Mouse (Mus musculus) hindbrain, embryonic 11.5 days (tissue): ENCODE measurements around the gene Trpm3. TPM values are rescaled to one million over a fixed set of nuclear protein-coding genes. Genes with fewer than 3 reads are reported as not detected.

Source experiments
- ATAC-seq: fragments of 200-750 bp; cut with Nextera tagmentation; 2 replicates; pipeline ENCODE4 v1.8.0; 2017; ENCODE audit warnings: mild to moderate bottlenecking, moderate TSS enrichment, moderate library complexity; ENCODE audit not compliant: low FRiP score
- DNase-seq: peaks from one replicate; pipeline ENCODE4 v3.0.0-alpha.2; 2015; ENCODE audit warnings: low spot score
- H3K27ac ChIP-seq: fragments of 300-500 bp; sonication (generic); 2 replicates; pipeline ENCODE4 v1.5.1; 2014; ENCODE audit warnings: mild to moderate bottlenecking, low read depth, low read length
- H3K27me3 ChIP-seq: fragments of 300-500 bp; sonication (generic); 2 replicates; pipeline ENCODE4 v1.6.1; 2014; ENCODE audit warnings: mild to moderate bottlenecking, low read length, moderate library complexity, mixed read lengths; ENCODE audit not compliant: control insufficient read depth, insufficient read depth
- H3K36me3 ChIP-seq: fragments of 300-500 bp; sonication (generic); 2 replicates; pipeline ENCODE4 v1.6.1; 2014; ENCODE audit warnings: mild to moderate bottlenecking, low read length, moderate library complexity, mixed read lengths; ENCODE audit not compliant: control insufficient read depth, insufficient read depth
- H3K4me1 ChIP-seq: fragments of 300-500 bp; sonication (generic); replicated peaks from 2 replicates; pipeline ENCODE4 v1.6.1; 2014; ENCODE audit warnings: low read length, mixed read lengths; ENCODE audit not compliant: control insufficient read depth, insufficient read depth
- H3K4me2 ChIP-seq: fragments of 300-500 bp; sonication (generic); replicated peaks from 2 replicates; pipeline ENCODE4 v1.6.1; 2014; ENCODE audit warnings: mild to moderate bottlenecking, low read depth, low read length
- H3K4me3 ChIP-seq: fragments of 300-500 bp; sonication (generic); 2 replicates; pipeline ENCODE4 v1.5.1; 2014; ENCODE audit warnings: low read depth, low read length
- H3K9ac ChIP-seq: fragments of 300-500 bp; sonication (generic); 2 replicates; pipeline ENCODE4 v1.6.1; 2014; ENCODE audit warnings: low read depth, low read length
- H3K9me3 ChIP-seq: fragments of 300-500 bp; sonication (generic); 2 replicates; pipeline ENCODE4 v1.6.1; 2016; ENCODE audit warnings: low read length; ENCODE audit not compliant: control insufficient read depth
- WGBS: fragments of 180-500 bp; shearing (Covaris S2); extraction: QIAGEN DNeasy Blood & Tissue Kit; methylation state at CpG from one replicate; pipeline ENCODE4 v1.1.7; 2014; 5-methylcytosine and 5-hydroxymethylcytosine counted together
- polyA plus RNA-seq: library from polyadenylated mRNA; unstranded; fragments of >200 nt; fragmentation: Nextera tagmentation; extraction: Ambion mirVana; gene quantifications from 2 replicates; pipeline ENCODE4 v1.2.1, GENCODE M21; 2014

Gene Trpm3
- polyA plus RNA-seq, 1 experiment from 2014 or later = 16.6 TPM

DNA sequence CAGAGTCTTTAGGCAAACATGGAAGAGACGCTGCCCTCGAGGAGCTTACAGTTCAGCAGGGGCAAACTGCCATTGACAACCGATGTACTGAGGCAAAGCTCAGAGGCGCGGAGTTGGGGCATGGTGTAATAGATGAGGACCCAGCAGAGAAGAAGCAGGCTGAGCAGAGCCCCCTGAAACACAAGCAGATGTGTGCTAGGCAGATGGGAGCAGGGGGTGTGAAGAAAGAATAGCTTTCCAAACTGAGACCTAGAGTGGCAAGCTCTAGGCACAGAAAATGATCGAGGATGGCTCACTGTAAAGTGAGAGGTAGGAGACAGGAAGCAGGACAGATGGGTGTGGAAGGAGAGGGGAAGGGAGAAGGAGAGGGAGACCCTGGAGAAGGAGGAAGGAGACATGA, 792.2 kb downstream of the Trpm3 start:
- no peak overlapping the region for H3K4me3 ChIP-seq
- H3K27me3 ChIP-seq = no peaks in the 10 kb centered on the region
- no peaks in the 10 kb centered on the region for H3K36me3 ChIP-seq
- no peaks in the 10 kb centered on the region for H3K4me1 ChIP-seq
- no peaks in the 10 kb centered on the region for H3K9me3 ChIP-seq
- 87% methylated on average over 6 of the region's 6 CpGs for WGBS
- H3K9ac ChIP-seq = no peak overlapping the region
- no peak overlapping the region for H3K27ac ChIP-seq
- ATAC-seq (no peak), DNase-seq (no peak)
- H3K4me2 ChIP-seq = no peak overlapping the region

GRCm38 (mm10) chr19:22935067-22935466, 796.2 kb downstream of the Trpm3 start:
- no peak overlapping the region for H3K4me3 ChIP-seq
- H3K27ac ChIP-seq = no peak overlapping the region
- no peak overlapping the region for H3K4me2 ChIP-seq
- H3K36me3 ChIP-seq = no peaks in the 10 kb centered on the region
- ATAC-seq (no peak), DNase-seq (no peak)
- H3K9ac ChIP-seq = no peak overlapping the region
- no peaks in the 10 kb centered on the region for H3K27me3 ChIP-seq
- WGBS = 80% methylated on average over 3 of the region's 3 CpGs
- H3K4me1 ChIP-seq = no peaks in the 10 kb centered on the region
- no peaks in the 10 kb centered on the region for H3K9me3 ChIP-seq

DNA sequence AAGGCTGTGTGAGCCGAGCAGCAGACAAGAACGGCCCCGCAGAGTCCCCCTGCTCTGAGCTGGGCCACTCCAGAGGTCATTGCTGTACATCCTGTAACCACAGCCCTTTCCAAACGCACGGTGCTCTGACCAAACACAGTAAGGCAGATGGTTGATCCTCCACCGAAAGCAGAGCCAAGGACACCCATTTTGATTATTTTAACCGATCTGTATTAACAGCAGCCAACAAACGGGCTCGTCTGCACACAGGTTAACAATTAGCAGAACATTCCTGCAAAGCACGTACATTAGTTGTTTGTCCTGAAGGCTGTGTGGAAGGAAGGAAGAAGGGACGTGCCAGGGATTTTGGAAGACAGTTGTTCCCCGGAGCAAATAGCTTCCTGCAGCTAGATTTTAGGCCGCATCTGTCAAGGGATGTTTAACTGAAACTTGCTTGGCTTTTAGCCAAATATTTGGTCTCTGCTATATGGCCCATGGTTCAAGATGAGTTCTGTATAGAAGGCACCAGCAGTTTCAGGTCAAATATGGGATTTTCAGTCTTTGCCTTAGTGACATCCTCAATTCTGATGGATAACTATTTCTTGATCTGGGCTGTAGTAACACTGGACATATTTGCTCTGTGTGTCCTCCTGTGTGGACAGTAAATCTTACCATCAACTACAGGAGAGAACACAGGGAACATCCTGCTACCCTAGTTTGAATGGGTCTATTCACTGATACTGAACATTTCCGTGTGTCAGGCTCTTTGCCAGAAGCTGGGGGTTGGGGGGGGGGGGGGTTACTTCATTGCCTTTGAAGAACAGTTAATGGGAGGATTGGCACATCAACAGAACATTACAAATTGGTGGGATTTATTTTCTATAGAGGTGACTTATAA, 800.2 kb downstream of the Trpm3 start:
- Histone ChIP-seq H3K9ac (no peak overlapping the region), H3K4me3 (no peak overlapping the region), H3K4me1 (no peaks in the 10 kb centered on the region), H3K27ac (no peak overlapping the region), H3K9me3 (no peaks in the 10 kb centered on the region), H3K4me2 (no peak overlapping the region), H3K36me3 (no peaks in the 10 kb centered on the region), H3K27me3 (no peaks in the 10 kb centered on the region)
- DNase-seq (no peak), ATAC-seq (no peak)
- WGBS = 75% methylated on average over 14 of the region's 14 CpGs

- no peaks in the 10 kb centered on the region for H3K4me1 ChIP-seq
- H3K27ac ChIP-seq = no peak overlapping the region
- no peak overlapping the region for H3K4me3 ChIP-seq
- no peak for DNase-seq
- H3K36me3 ChIP-seq = no peaks in the 10 kb centered on the region
- WGBS = 69% methylated on average over 5 of the region's 5 CpGs
- H3K9ac ChIP-seq = no peak overlapping the region
- H3K27me3 ChIP-seq = no peaks in the 10 kb centered on the region
- ATAC-seq = no peak
- no peaks in the 10 kb centered on the region for H3K9me3 ChIP-seq
- H3K4me2 ChIP-seq = no peak overlapping the region
These were observed 801.0 kb downstream of the Trpm3 start for GRCm38 (mm10) chr19:22939836-22940235.

DNA sequence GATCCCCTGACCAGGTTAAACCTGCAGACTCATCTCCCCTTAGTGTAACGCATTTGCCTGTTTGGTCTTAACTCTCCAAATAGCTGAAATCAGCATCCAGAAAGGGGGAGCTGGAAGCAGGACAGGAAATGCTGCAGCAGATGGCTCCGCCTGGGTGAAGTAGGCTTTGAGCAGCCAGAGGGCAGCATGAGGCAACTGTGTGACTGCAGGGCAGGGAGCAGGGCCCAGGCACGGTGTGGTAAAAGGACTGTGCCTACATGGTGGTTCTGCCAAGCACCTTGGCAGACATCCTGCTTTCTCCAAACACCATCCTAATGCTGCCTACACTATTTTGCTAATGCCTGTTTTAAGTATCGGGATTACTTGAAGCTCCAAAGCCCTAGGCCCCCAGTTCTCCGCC, 801.6 kb downstream of the Trpm3 start:
- Histone ChIP-seq H3K27ac (no peak overlapping the region), H3K4me1 (no peaks in the 10 kb centered on the region), H3K9ac (no peak overlapping the region), H3K9me3 (no peaks in the 10 kb centered on the region), H3K27me3 (no peaks in the 10 kb centered on the region), H3K4me2 (no peak overlapping the region), H3K36me3 (no peaks in the 10 kb centered on the region), H3K4me3 (no peak overlapping the region)
- ATAC-seq (no peak), DNase-seq (peak; percentile 25)
- 57% methylated on average over 5 of the region's 5 CpGs for WGBS

DNA sequence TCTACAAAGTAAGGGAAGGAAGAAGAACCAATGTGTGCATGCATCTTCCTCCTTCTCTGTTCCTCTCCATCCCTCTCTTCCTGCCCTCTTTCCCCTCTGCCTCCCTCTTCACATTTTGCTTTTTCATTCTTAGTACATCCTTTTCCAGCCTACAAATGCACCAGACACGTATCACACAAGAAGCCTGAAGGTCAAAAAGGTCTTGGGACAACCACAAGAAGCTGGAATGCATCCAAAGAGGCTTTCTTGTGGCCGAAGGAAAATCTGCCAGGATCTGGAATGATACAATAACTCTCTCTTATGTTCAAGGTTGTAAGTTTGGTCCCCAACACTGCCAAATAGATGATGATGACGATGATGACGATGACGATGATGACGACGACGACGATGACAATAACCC, 802.1 kb downstream of the Trpm3 start:
- Histone ChIP-seq H3K9me3 (no peaks in the 10 kb centered on the region), H3K9ac (no peak overlapping the region), H3K4me3 (no peak overlapping the region), H3K4me2 (no peak overlapping the region), H3K36me3 (no peaks in the 10 kb centered on the region), H3K27ac (no peak overlapping the region), H3K27me3 (no peaks in the 10 kb centered on the region), H3K4me1 (no peaks in the 10 kb centered on the region)
- DNase-seq (no peak), ATAC-seq (no peak)
- WGBS = 91% methylated on average over 9 of the region's 9 CpGs

- ATAC-seq (no peak), DNase-seq (no peak)
- no peaks in the 10 kb centered on the region for H3K27me3 ChIP-seq
- H3K9ac ChIP-seq = no peak overlapping the region
- H3K4me1 ChIP-seq = no peaks in the 10 kb centered on the region
- WGBS = 91% methylated on average over 2 of the region's 3 CpGs
- no peak overlapping the region for H3K27ac ChIP-seq
- no peak overlapping the region for H3K4me3 ChIP-seq
- H3K36me3 ChIP-seq = no peaks in the 10 kb centered on the region
- H3K9me3 ChIP-seq = no peaks in the 10 kb centered on the region
- no peak overlapping the region for H3K4me2 ChIP-seq
These were observed 813.6 kb downstream of the Trpm3 start for GRCm38 (mm10) chr19:22952480-22952879.

GRCm38 (mm10) chr19:22953191-22953590, 814.3 kb downstream of the Trpm3 start:
- H3K9me3 ChIP-seq = no peaks in the 10 kb centered on the region
- 91% methylated on average over 4 of the region's 4 CpGs for WGBS
- H3K27me3 ChIP-seq = no peaks in the 10 kb centered on the region
- no peak for ATAC-seq
- H3K9ac ChIP-seq = no peak overlapping the region
- no peak overlapping the region for H3K4me3 ChIP-seq
- no peak overlapping the region for H3K27ac ChIP-seq
- DNase-seq = no peak
- H3K4me2 ChIP-seq = no peak overlapping the region
- H3K4me1 ChIP-seq = no peaks in the 10 kb centered on the region
- no peaks in the 10 kb centered on the region for H3K36me3 ChIP-seq

DNA sequence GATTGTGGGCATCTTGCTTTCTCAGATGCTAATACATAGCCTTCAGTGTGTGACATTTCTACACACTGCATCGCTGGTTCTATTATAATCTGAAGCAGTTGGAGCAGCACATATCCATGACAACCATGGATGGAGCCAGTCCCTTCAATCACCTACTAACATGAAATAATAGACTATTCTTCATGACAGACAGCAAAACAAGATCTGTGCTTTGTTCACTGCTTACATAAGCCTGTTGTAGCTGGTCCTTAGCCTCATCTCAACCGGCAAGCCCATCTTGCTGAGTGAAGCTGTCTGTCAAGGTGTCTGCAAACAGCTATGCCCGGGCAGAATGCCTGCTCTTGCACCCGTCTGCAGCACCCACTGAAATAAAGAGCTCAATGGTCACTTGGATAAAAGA, 819.6 kb downstream of the Trpm3 start:
- no peak overlapping the region for H3K4me2 ChIP-seq
- no peaks in the 10 kb centered on the region for H3K27me3 ChIP-seq
- ATAC-seq = peak; percentile 72; the same call in 1 of the 2 replicates
- no peaks in the 10 kb centered on the region for H3K9me3 ChIP-seq
- peak; percentile 5 for DNase-seq
- H3K36me3 ChIP-seq = no peaks in the 10 kb centered on the region
- H3K9ac ChIP-seq = no peak overlapping the region
- H3K27ac ChIP-seq = no peak overlapping the region
- 46% methylated on average over 4 of the region's 4 CpGs for WGBS
- H3K4me3 ChIP-seq = no peak overlapping the region
- H3K4me1 ChIP-seq = no peaks in the 10 kb centered on the region
